Mouse (Mus musculus) stomach, embryonic 16.5 days (tissue): ENCODE data around the gene Corin. TPM values are rescaled to one million over a fixed set of nuclear protein-coding genes. Genes with fewer than 3 reads are reported as not detected.

Experiments
- polyA plus RNA-seq: library from polyadenylated mRNA; unstranded; fragments of >200 nt; fragmentation: Nextera tagmentation; extraction: Ambion mirVana; gene quantifications from 2 replicates; pipeline ENCODE4 v1.2.1, GENCODE M21; 2015

The Corin gene
- polyA plus RNA-seq, 1 experiment from 2014 or later: 1.9 TPM

Other genes with a start within 250 kb of the Corin start
- 13.9 and 14.6 TPM in 2 replicates for gene Nfxl1, start 55.2 kb upstream of the Corin start, polyA plus RNA-seq
- 0.09 TPM in 1 of 2 replicates, not detected in the other for gene Zar1, start 76.8 kb upstream of the Corin start, polyA plus RNA-seq
- 0.27 and 0.54 TPM in 2 replicates for gene Gm5868, start 83.1 kb upstream of the Corin start, polyA plus RNA-seq
- not detected in 2 replicates for gene Cnga1, start 139.8 kb upstream of the Corin start, polyA plus RNA-seq
- 21.3 and 28.1 TPM in 2 replicates for gene Nipal1, start 143.3 kb upstream of the Corin start, polyA plus RNA-seq
- gene Txk, start 248.3 kb upstream of the Corin start, polyA plus RNA-seq: 0.26 and 0.34 TPM in 2 replicates